Mouse (Mus musculus): ENCODE measurements around the gene Fdx1l.

DNA sequence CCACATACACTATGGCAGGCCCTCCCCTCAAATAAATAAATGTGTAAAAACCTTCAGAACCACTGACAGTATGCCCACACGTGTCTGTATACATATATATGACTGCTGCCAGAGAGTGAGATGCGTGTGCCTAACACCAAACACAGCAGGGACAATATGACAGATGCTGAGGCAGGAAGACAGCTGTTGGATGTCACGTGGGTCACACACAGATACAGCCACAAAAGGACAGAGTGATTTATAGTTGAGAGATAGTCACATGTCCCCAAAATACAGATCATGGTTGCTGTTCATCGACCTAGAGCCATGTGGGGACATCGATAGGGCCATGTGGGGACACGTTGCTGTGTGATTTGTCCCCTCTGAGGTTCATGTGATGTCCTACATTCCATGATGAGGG, 43.7 kb upstream of the Fdx1l start:
- no peak for TF ChIP-seq GATA1 (IDR thresholded peaks at IDR 0.05; ENCODE audit: low read length)
- no peak for TF ChIP-seq TAL1 (IDR thresholded peaks at IDR 0.05; ENCODE audit: low read length)

All from erythroblast, embryonic 14.5 days (primary cell).